Mouse (Mus musculus) bone marrow macrophage, adult 2 months (primary cell): ENCODE data around the gene Kansl3.

ENCODE experiments used
- CTCF ChIP-seq: IDR thresholded peaks from 2 replicates; pipeline ENCODE4 v1.5.1; 2012; ENCODE audit warnings: low read depth, mild to moderate bottlenecking, low read length, moderate library complexity
- POLR2A ChIP-seq: IDR thresholded peaks from 2 replicates; pipeline ENCODE4 v1.6.1; 2012; ENCODE audit warnings: mild to moderate bottlenecking, low read depth, low read length, borderline replicate concordance

DNA sequence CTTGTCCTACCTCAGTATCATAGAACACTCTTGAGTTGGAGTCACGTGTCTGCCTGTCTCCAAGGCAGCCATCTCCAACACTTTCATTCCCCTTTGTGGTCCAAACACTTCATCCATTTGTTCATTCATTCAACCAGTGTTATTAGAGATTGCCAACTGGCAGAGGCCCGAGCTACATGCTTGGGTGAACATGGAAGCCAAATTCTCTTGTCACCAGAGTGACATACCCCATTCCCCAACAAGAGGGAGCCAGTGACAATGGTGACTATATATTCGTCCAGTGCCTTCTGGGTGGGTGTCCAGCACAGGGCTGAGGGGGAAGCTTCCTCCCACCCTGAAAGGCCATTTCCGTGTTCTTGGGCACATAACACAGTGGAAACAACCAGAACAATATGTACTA lies 10.6 kb upstream of the Kansl3 start:
- TF ChIP-seq POLR2A = no peak
- no peak for TF ChIP-seq CTCF
